Comparison of ENCODE assay signal across 8 mouse cellular contexts in genomic region chr16:35363150-35364062, GRCm38 (mm10). TPM values are rescaled to one million over a fixed set of nuclear protein-coding genes. Genes with fewer than 3 reads are reported as not detected.
A peak's percentile ranks its signal among the peaks of the same experiment; 100 is the strongest.
DNase-seq lines count a peak whose midpoint lies in the region; ATAC-seq and TF ChIP-seq lines count a peak whose summit lies in the region.

TSS of gene Sec22a (minus strand) at chr16:35363918.

- H3K27me3 ChIP-seq in C2C12 (ENCODE audit: control insufficient read depth, insufficient read depth, insufficient read length) (no peaks in the 10 kb centered on the region), myocyte (ENCODE audit: control insufficient read depth, insufficient read depth, insufficient read length) (no peaks in the 10 kb centered on the region)
- peaks cover 11% of the 10 kb centered on the region for H3K27me3 ChIP-seq in erythroblast, embryonic 14.5 days (ENCODE audit: control insufficient read depth)
- H3K27me3 ChIP-seq in heart, embryonic 11.5 days (ENCODE audit: control insufficient read depth, insufficient read depth, low read length), result no peaks in the 10 kb centered on the region
- H3K27me3 ChIP-seq in kidney, embryonic 16.5 days (ENCODE audit: insufficient read depth, low read length), result no peaks in the 10 kb centered on the region
- H3K27me3 ChIP-seq in liver, adult 2 months (ENCODE audit: control insufficient read depth, insufficient read depth, low read length), result no peaks in the 10 kb centered on the region
- H3K27me3 ChIP-seq in splenic B cell, adult 2 months (ENCODE audit: control insufficient read depth, insufficient read depth, low read length, poor library complexity, severe bottlenecking), result no peaks in the 10 kb centered on the region

- no peaks in the 10 kb centered on the region for H3K79me3 ChIP-seq in C2C12 (ENCODE audit: low read depth)

- H3K79me2 ChIP-seq in C2C12 (ENCODE audit: control insufficient read depth, insufficient read depth) (peaks cover 9% of the 10 kb centered on the region), myocyte (ENCODE audit: control insufficient read depth, insufficient read depth) (no peaks in the 10 kb centered on the region)
- no peaks in the 10 kb centered on the region; the same call in 1 of the 2 replicates for H3K79me2 ChIP-seq in liver, adult 2 months (ENCODE audit: control insufficient read depth, insufficient read depth, low read length)

- peak within 1 kb of the TSS; percentile 63 for H3K27ac ChIP-seq in heart, embryonic 11.5 days (ENCODE audit: low read depth, low read length)
- H3K27ac ChIP-seq in kidney, embryonic 16.5 days (ENCODE audit: low read length), result peak within 1 kb of the TSS; percentile 77
- H3K27ac ChIP-seq in liver, adult 2 months (replicated peaks; ENCODE audit: insufficient read depth, low read depth, low read length), result peak within 1 kb of the TSS; percentile 59

- peak; percentile 99 for ATAC-seq in heart, embryonic 11.5 days (replicated peaks; ENCODE audit: insufficient number of reproducible peaks, low FRiP score, low TSS enrichment)
- peak; percentile 99 for ATAC-seq in kidney, embryonic 16.5 days (ENCODE audit: low FRiP score, low TSS enrichment)

- H3K4me3 ChIP-seq in C2C12 (ENCODE audit: insufficient read depth, poor library complexity, severe bottlenecking), result peak within 1 kb of the TSS; percentile 69
- H3K4me3 ChIP-seq in erythroblast, embryonic 14.5 days (replicated peaks), result peak within 1 kb of the TSS; percentile 66
- peak within 1 kb of the TSS; percentile 87 for H3K4me3 ChIP-seq in heart, embryonic 11.5 days (ENCODE audit: low read depth, low read length)
- peak within 1 kb of the TSS; percentile 78 for H3K4me3 ChIP-seq in kidney, embryonic 16.5 days (ENCODE audit: low read length)
- peak within 1 kb of the TSS; percentile 88 for H3K4me3 ChIP-seq in liver, adult 2 months (ENCODE audit: insufficient read depth, low read depth, low read length)
- H3K4me3 ChIP-seq in myocyte, result peak within 1 kb of the TSS; percentile 47

- no peak for TF ChIP-seq CTCF in C2C12 (IDR thresholded peaks at IDR 0.05; ENCODE audit: control insufficient read depth, insufficient read depth, insufficient read length)
- no peak for TF ChIP-seq CTCF in brain, embryonic 14.5 days (IDR thresholded peaks at IDR 0.05; ENCODE audit: borderline replicate concordance, extremely low read depth, insufficient read depth, insufficient read length)
- no peak for TF ChIP-seq CTCF in liver, adult 2 months (IDR thresholded peaks at IDR 0.05; ENCODE audit: low read depth, low read length)

- H3K9me3 ChIP-seq in erythroblast, embryonic 14.5 days (ENCODE audit: control insufficient read depth, low read length), result no peaks in the 10 kb centered on the region
- H3K9me3 ChIP-seq in heart, embryonic 11.5 days (replicated peaks; ENCODE audit: control insufficient read depth, low read length), result no peaks in the 10 kb centered on the region
- H3K9me3 ChIP-seq in kidney, embryonic 16.5 days (ENCODE audit: low read length), result no peaks in the 10 kb centered on the region

- H3K4me1 ChIP-seq in erythroblast, embryonic 14.5 days (ENCODE audit: control insufficient read depth), result peaks cover 20% of the 10 kb centered on the region
- peaks cover 3% of the 10 kb centered on the region; the same call in 1 of the 2 replicates for H3K4me1 ChIP-seq in heart, embryonic 11.5 days (ENCODE audit: control insufficient read depth, insufficient read depth, low read length)
- H3K4me1 ChIP-seq in kidney, embryonic 16.5 days (ENCODE audit: insufficient read depth, low read length), result peaks cover 10% of the 10 kb centered on the region; the same call in 1 of the 2 replicates
- peaks cover 3% of the 10 kb centered on the region; the same call in 1 of the 2 replicates for H3K4me1 ChIP-seq in liver, adult 2 months (ENCODE audit: control insufficient read depth, insufficient read depth, low read length)

- H3ac ChIP-seq in C2C12 (ENCODE audit: control insufficient read depth, insufficient read length, low read depth) (peak within 1 kb of the TSS; percentile 80), myocyte (ENCODE audit: control insufficient read depth, insufficient read length) (peak within 1 kb of the TSS; percentile 73)

- peak; percentile 72; the same call in 1 of the 2 replicates for TF ChIP-seq POLR2A in brain, embryonic 14.5 days (IDR thresholded peaks at IDR 0.05; ENCODE audit: borderline replicate concordance, extremely low read depth, insufficient read depth, insufficient read length, poor library complexity, severe bottlenecking)
- peak; percentile 74; the same call in 1 of the 2 replicates for TF ChIP-seq POLR2A in liver, adult 2 months (IDR thresholded peaks at IDR 0.05; ENCODE audit: extremely low read depth, insufficient read depth, low read length)
- peak; percentile 82 for TF ChIP-seq POLR2A in myocyte (IDR thresholded peaks at IDR 0.05; ENCODE audit: insufficient read length, low read depth)

- H3K36me3 ChIP-seq in C2C12 (ENCODE audit: control insufficient read depth, insufficient read depth), result no peaks in the 10 kb centered on the region
- peaks cover 2% of the 10 kb centered on the region; the same call in 1 of the 2 replicates for H3K36me3 ChIP-seq in erythroblast, embryonic 14.5 days (ENCODE audit: control insufficient read depth)
- no peaks in the 10 kb centered on the region for H3K36me3 ChIP-seq in heart, embryonic 11.5 days (ENCODE audit: control insufficient read depth, insufficient read depth, low read length)
- H3K36me3 ChIP-seq in kidney, embryonic 16.5 days (ENCODE audit: insufficient read depth, low read length), result peaks cover 2% of the 10 kb centered on the region; the same call in 1 of the 2 replicates
- H3K36me3 ChIP-seq in liver, adult 2 months (ENCODE audit: control insufficient read depth, insufficient read depth, low read length), result peaks cover 2% of the 10 kb centered on the region; the same call in 1 of the 2 replicates
- no peaks in the 10 kb centered on the region for H3K36me3 ChIP-seq in myocyte (ENCODE audit: control insufficient read depth, insufficient read depth)
- H3K36me3 ChIP-seq in splenic B cell, adult 2 months (ENCODE audit: control insufficient read depth, insufficient read depth, low read length, poor library complexity, severe bottlenecking), result no peaks in the 10 kb centered on the region

- H3K4me2 ChIP-seq in heart, embryonic 11.5 days, result peak within 1 kb of the TSS; percentile 93
- peak within 1 kb of the TSS; percentile 84 for H3K4me2 ChIP-seq in kidney, embryonic 16.5 days (replicated peaks; ENCODE audit: low read depth, low read length)
- peak within 1 kb of the TSS; percentile 92 for H3K4me2 ChIP-seq in myocyte (ENCODE audit: low read depth)

- WGBS in heart, embryonic 11.5 days (ENCODE audit: insufficient replicate concordance), result under 1% methylated on average over 67 of the region's 67 CpGs
- under 1% methylated on average over 67 of the region's 67 CpGs for WGBS in kidney, embryonic 16.5 days
- WGBS in liver, adult 2 months, result under 1% methylated on average over 67 of the region's 67 CpGs

- peak; percentile 99 for DNase-seq in brain, embryonic 14.5 days (ENCODE audit: low read depth)
- DNase-seq in liver, adult 2 months (ENCODE audit: extremely low read depth, low read depth, low spot score), result peak; percentile 81
- peak; percentile 93 for DNase-seq in splenic B cell, adult 2 months (ENCODE audit: low read depth, low spot score)

- H3K9ac ChIP-seq in heart, embryonic 11.5 days (ENCODE audit: low read depth, low read length), result peak within 1 kb of the TSS; percentile 94
- H3K9ac ChIP-seq in kidney, embryonic 16.5 days (replicated peaks; ENCODE audit: low read length), result peak within 1 kb of the TSS; percentile 86
- peak within 1 kb of the TSS; percentile 90 for H3K9ac ChIP-seq in liver, adult 2 months (ENCODE audit: low read depth, low read length)

TF ChIP-seq in C2C12, 6 proteins besides CTCF, POLR2A, EP300 and RAD21:
- TF ChIP-seq USF1 (IDR thresholded peaks at IDR 0.05; ENCODE audit: low read depth) (no peak), MAX (IDR thresholded peaks at IDR 0.05) (no peak), FOSL1 (IDR thresholded peaks at IDR 0.05; ENCODE audit: insufficient read depth, low read length, poor library complexity, severe bottlenecking) (no peak), MYOD1 (IDR thresholded peaks at IDR 0.05; ENCODE audit: control insufficient read depth, insufficient read length, low read depth) (no peak), CEBPB (IDR thresholded peaks at IDR 0.05; ENCODE audit: low read depth) (no peak), MYOG (IDR thresholded peaks at IDR 0.05; ENCODE audit: control insufficient read depth, extremely low read depth, insufficient read length) (no peak)

TF ChIP-seq in myocyte, 11 proteins besides CTCF, POLR2A, EP300 and RAD21:
- TF ChIP-seq POLR2AphosphoS2 (IDR thresholded peaks at IDR 0.05; ENCODE audit: insufficient read length, low read depth) (peak; percentile 78), MAX (IDR thresholded peaks at IDR 0.05; ENCODE audit: low read depth) (no peak), SRF (IDR thresholded peaks at IDR 0.05; ENCODE audit: control insufficient read depth, insufficient read length, low read depth) (peak; percentile 15)

RNA-seq across cellular contexts. Expression of gene Sec22a, which starts in this region (rescaled TPM):
- polyA plus RNA-seq in C2C12 (2012; fragmentation: generic; extraction: Trizol) (8.2 TPM), myocyte (2012; fragmentation: generic; extraction: Trizol) (7.7 TPM)
- polyA plus RNA-seq in brain, embryonic 14.5 days (2012; rRNA removed), result 17.0 and 22.6 TPM in 2 replicates
- 0.14 TPM in 1 of 2 replicates, not detected in the other for polyA plus RNA-seq in erythroblast, embryonic 14.5 days (2012)
- polyA plus RNA-seq in heart, embryonic 11.5 days (2014; fragmentation: Nextera tagmentation; extraction: Ambion mirVana), result 34.3 and 35.5 TPM in 2 replicates
- 50.4 and 50.8 TPM in 2 replicates for polyA plus RNA-seq in kidney, embryonic 16.5 days (2015; fragmentation: Nextera tagmentation; extraction: Ambion mirVana)
- total RNA-seq in liver, adult 2 months (2014; rRNA removed), result 21.0 and 24.8 TPM in 2 replicates
- 6.4 and 7.1 TPM in 2 replicates for polyA plus RNA-seq in liver, adult 2 months (2012; rRNA removed)

Comparison
In these comparisons a context has a peak if more than half of its experiments do, and no peak if none do; other contexts are left out.
1. Peak in every context shown above with its lines: DNase-seq, ATAC-seq, H3K4me3 ChIP-seq and H3K27ac ChIP-seq.